Mouse (Mus musculus) heart, adult 2 months (tissue): ENCODE results near the gene Kansl1. TPM values are rescaled to one million over a fixed set of nuclear protein-coding genes. Genes with fewer than 3 reads are reported as not detected.

Experiments
- DNase-seq, 2 experiments: peaks; one replicate each; pipeline ENCODE4 v3.0.0; 2021
- H3K27ac ChIP-seq: fragments of 200-600 bp; 2 replicates; pipeline ENCODE4 v1.8.1; 2022
- H3K27me3 ChIP-seq: fragments of 200-500 bp; 2 replicates; pipeline ENCODE4 v1.6.1; 2012; ENCODE audit warnings: mild to moderate bottlenecking, low read length, inconsistent platforms, mixed read lengths; ENCODE audit not compliant: control insufficient read depth, insufficient read depth
- H3K36me3 ChIP-seq: fragments of 200-500 bp; 2 replicates; pipeline ENCODE4 v1.6.1; 2012; ENCODE audit warnings: low read length, inconsistent platforms; ENCODE audit not compliant: control insufficient read depth, insufficient read depth
- H3K4me1 ChIP-seq: fragments of 200-500 bp; 2 replicates; pipeline ENCODE4 v1.6.1; 2011; ENCODE audit warnings: low read length; ENCODE audit not compliant: control insufficient read depth, insufficient read depth
- H3K4me3 ChIP-seq: fragments of 200-600 bp; 2 replicates; pipeline ENCODE4 v1.8.1; 2022
- H3K79me2 ChIP-seq: fragments of 200-500 bp; replicated peaks from 2 replicates; pipeline ENCODE4 v1.6.1; 2012; ENCODE audit warnings: mild to moderate bottlenecking, inconsistent platforms, low read length, moderate library complexity, mixed read lengths; ENCODE audit not compliant: control insufficient read depth, insufficient read depth
- H3K9ac ChIP-seq: fragments of 200-500 bp; 2 replicates; pipeline ENCODE4 v1.6.1; 2012; ENCODE audit warnings: low read depth, mild to moderate bottlenecking, control low read depth, inconsistent platforms, low read length, mixed read lengths
- CTCF ChIP-seq: fragments of 200-600 bp; IDR thresholded peaks from 2 replicates; pipeline ENCODE4 v1.8.1; 2022; ENCODE audit warnings: antibody characterized with exemption, mild to moderate bottlenecking, moderate library complexity
- EP300 ChIP-seq: fragments of 200-500 bp; IDR thresholded peaks from 2 replicates; pipeline ENCODE4 v1.6.1; 2011; ENCODE audit warnings: low read depth, low read length, control low read depth; ENCODE audit not compliant: insufficient read depth
- POLR2A ChIP-seq: fragments of 200-500 bp; IDR thresholded peaks from 2 replicates; pipeline ENCODE4 v1.6.1; 2011; ENCODE audit warnings: mild to moderate bottlenecking, low read depth, low read length, control low read depth; ENCODE audit not compliant: insufficient read depth
- WGBS: fragments of 180-500 bp; shearing (Covaris S2); methylation state at CpG from one replicate; pipeline ENCODE4 v1.1.7; 2018; 5-methylcytosine and 5-hydroxymethylcytosine counted together
- intact Hi-C: fragments of 180-260 bp; cut with DNase I; formaldehyde crosslinking; loops from one replicate; pipeline ENCODE4 v1.15.1; 2025
- polyA plus RNA-seq: library from polyadenylated mRNA; depleted of rRNA; stranded (reverse); fragments of >200 nt; gene quantifications from 2 replicates; pipeline ENCODE4 v1.2.3, GENCODE M21; 2012
- total RNA-seq, 2 experiments: library from RNA; stranded (reverse); gene quantifications; 2 replicates each; pipeline ENCODE4 v1.2.3; 2021

Kansl1 gene
- total and polyA plus RNA-seq, 3 experiments: 26.8 to 30.1 (median 27.1) TPM

- H3K27me3 ChIP-seq: no peaks in the 10 kb centered on the region
Observed at GRCm38 (mm10) chr11:104327946-104328345, 140.7 kb downstream of the Kansl1 start.

GRCm38 (mm10) chr11:104327462-104327861 lies 141.2 kb downstream of the Kansl1 start:
- Histone ChIP-seq H3K4me3 (no peak overlapping the region), H3K79me2 (no peaks in the 10 kb centered on the region), H3K27ac (no peak overlapping the region), H3K9ac (no peak overlapping the region), H3K36me3 (no peaks in the 10 kb centered on the region; the same call in 1 of the 2 replicates), H3K4me1 (no peaks in the 10 kb centered on the region), H3K27me3 (no peaks in the 10 kb centered on the region)
- intact Hi-C loops: no loop called here
- DNase-seq: no peak
- TF ChIP-seq POLR2A: no peak
- TF ChIP-seq EP300: no peak
- TF ChIP-seq CTCF: no peak
- WGBS: 100% methylated on average over 1 of the region's 1 CpGs

More at GRCm38 (mm10) chr11:104327946-104328345, 140.7 kb downstream of the Kansl1 start:
- Histone ChIP-seq H3K4me1 (no peaks in the 10 kb centered on the region; the same call in 1 of the 2 replicates), H3K9ac (no peak overlapping the region), H3K27ac (no peak overlapping the region), H3K36me3 (no peaks in the 10 kb centered on the region; the same call in 1 of the 2 replicates), H3K79me2 (no peaks in the 10 kb centered on the region), H3K4me3 (no peak overlapping the region)
- no peak for DNase-seq
- intact Hi-C loops: no loop called here
- 88% methylated on average over 6 of the region's 6 CpGs for WGBS
- TF ChIP-seq EP300: no peak
- TF ChIP-seq POLR2A: no peak
- TF ChIP-seq CTCF: no peak

- Histone ChIP-seq H3K9ac (no peak overlapping the region), H3K4me1 (peaks cover 6% of the 10 kb centered on the region), H3K27ac (no peak overlapping the region), H3K79me2 (no peaks in the 10 kb centered on the region), H3K36me3 (no peaks in the 10 kb centered on the region), H3K27me3 (no peaks in the 10 kb centered on the region), H3K4me3 (no peak overlapping the region)
- DNase-seq: no peak
- intact Hi-C loops: no loop called here
- TF ChIP-seq POLR2A (no peak), EP300 (no peak), CTCF (no peak)
- 49% methylated on average over 4 of the region's 4 CpGs for WGBS
Observed at GRCm38 (mm10) chr11:104322142-104322541, 146.5 kb downstream of the Kansl1 start.

- H3K9ac ChIP-seq: no peak overlapping the region
- H3K27ac ChIP-seq: no peak overlapping the region
- TF ChIP-seq CTCF (no peak), EP300 (no peak), POLR2A (no peak)
- WGBS: 81% methylated on average over 5 of the region's 5 CpGs
- no peaks in the 10 kb centered on the region for H3K79me2 ChIP-seq
- no peaks in the 10 kb centered on the region for H3K36me3 ChIP-seq
- no peak overlapping the region for H3K4me3 ChIP-seq
- no peak for DNase-seq
- H3K27me3 ChIP-seq: no peaks in the 10 kb centered on the region
- intact Hi-C loops: no loop called here
- H3K4me1 ChIP-seq: peaks cover 13% of the 10 kb centered on the region
Observed at GRCm38 (mm10) chr11:104320511-104320910, 148.2 kb downstream of the Kansl1 start.

- peak; percentile 18; the same call in 1 of the 2 replicates for TF ChIP-seq CTCF
- TF ChIP-seq EP300: no peak
- WGBS: 10% methylated on average over 24 of the region's 24 CpGs
- Histone ChIP-seq H3K4me1 (peaks cover 13% of the 10 kb centered on the region), H3K27me3 (no peaks in the 10 kb centered on the region), H3K79me2 (no peaks in the 10 kb centered on the region), H3K36me3 (no peaks in the 10 kb centered on the region), H3K4me3 (peak overlapping the region; percentile 45), H3K9ac (peak overlapping the region; percentile 58), H3K27ac (peak overlapping the region; percentile 73)
- DNase-seq: peak; percentile 50 to 65
- intact Hi-C loops: loop anchor here (5.0 kb wide), 1 partner anchor 188 kb away; no protein-coding TSS in a partner anchor
Observed at GRCm38 (mm10) chr11:104318940-104319781, 149.5 kb downstream of the Kansl1 start.

GRCm38 (mm10) chr11:104317631-104318030 lies 151.0 kb downstream of the Kansl1 start:
- H3K36me3 ChIP-seq: no peaks in the 10 kb centered on the region
- peaks cover 13% of the 10 kb centered on the region for H3K4me1 ChIP-seq
- no peak for TF ChIP-seq POLR2A
- no peaks in the 10 kb centered on the region for H3K27me3 ChIP-seq
- intact Hi-C loops: loop anchor here (5.0 kb wide), 1 partner anchor 190 kb away; no protein-coding TSS in a partner anchor
- H3K4me3 ChIP-seq: no peak overlapping the region
- H3K9ac ChIP-seq: no peak overlapping the region
- peak overlapping the region; percentile 73; the same call in 1 of the 2 replicates for H3K27ac ChIP-seq
- no peak for DNase-seq
- 85% methylated on average over 3 of the region's 3 CpGs for WGBS
- H3K79me2 ChIP-seq: no peaks in the 10 kb centered on the region
